Comparison of ENCODE assay signal across 8 mouse cellular contexts in the genomic region with DNA sequence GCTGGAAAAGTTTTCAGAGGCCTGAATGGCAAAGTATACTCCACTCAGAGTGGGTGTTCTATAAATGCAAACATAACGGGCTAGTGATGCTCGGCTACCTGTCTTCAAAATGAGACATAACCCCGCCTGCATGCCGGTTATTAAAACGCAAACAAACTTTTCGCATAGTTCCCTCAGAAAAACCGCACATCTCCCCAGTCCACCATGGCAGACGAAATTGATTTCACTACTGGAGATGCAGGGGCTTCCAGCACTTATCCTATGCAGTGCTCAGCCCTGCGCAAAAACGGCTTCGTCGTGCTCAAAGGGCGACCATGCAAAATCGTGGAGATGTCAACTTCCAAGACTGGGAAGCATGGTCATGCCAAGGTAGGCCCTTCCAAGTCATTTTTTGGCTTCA. TPM values are rescaled to one million over a fixed set of nuclear protein-coding genes. Genes with fewer than 3 reads are reported as not detected.
A peak's percentile ranks its signal among the peaks of the same experiment; 100 is the strongest.
DNase-seq lines count a peak whose midpoint lies in the region; ATAC-seq and TF ChIP-seq lines count a peak whose summit lies in the region.

No protein-coding gene starts in this region.

- TF ChIP-seq EP300 in liver, embryonic 14.5 days (IDR thresholded peaks at IDR 0.05; ENCODE audit: low read depth), result no peak

- peak overlapping the region; percentile 60 for H3K4me3 ChIP-seq in cerebellum, adult 2 months (replicated peaks; ENCODE audit: insufficient read depth, low read depth, low read length)
- H3K4me3 ChIP-seq in C2C12 (ENCODE audit: insufficient read depth, poor library complexity, severe bottlenecking), result peak overlapping the region; percentile 30
- H3K4me3 ChIP-seq in forebrain, embryonic 16.5 days (replicated peaks; ENCODE audit: low read length), result peak overlapping the region; percentile 83
- H3K4me3 ChIP-seq in liver, embryonic 14.5 days (ENCODE audit: insufficient read depth in 1 of 2, low read depth in 2 of 2, low read length in 2 of 2), result peak overlapping the region; percentile 66 to 72

- WGBS in cerebellum, adult 2 months, result 14% methylated on average over 14 of the region's 14 CpGs
- WGBS in forebrain, embryonic 16.5 days, result 22% methylated on average over 14 of the region's 14 CpGs
- 30% methylated on average over 14 of the region's 14 CpGs for WGBS in liver, embryonic 14.5 days (ENCODE audit: insufficient replicate concordance)

- no peaks in the 10 kb centered on the region for H3K27me3 ChIP-seq in cerebellum, adult 2 months (ENCODE audit: control insufficient read depth, insufficient read depth, low read length)
- no peaks in the 10 kb centered on the region for H3K27me3 ChIP-seq in C2C12 (ENCODE audit: control insufficient read depth, insufficient read depth, insufficient read length)
- no peaks in the 10 kb centered on the region for H3K27me3 ChIP-seq in forebrain, embryonic 16.5 days (replicated peaks; ENCODE audit: control insufficient read depth, insufficient read depth, low read length)
- no peaks in the 10 kb centered on the region for H3K27me3 ChIP-seq in liver, embryonic 14.5 days (ENCODE audit: control insufficient read depth, insufficient read depth, low read length)

- H3K79me2 ChIP-seq in C2C12 (ENCODE audit: control insufficient read depth, insufficient read depth), result no peaks in the 10 kb centered on the region

- peak overlapping the region; percentile 96 for H3K4me2 ChIP-seq in forebrain, embryonic 16.5 days (ENCODE audit: low read length)
- H3K4me2 ChIP-seq in liver, embryonic 14.5 days (ENCODE audit: low read depth), result peak overlapping the region; percentile 71

- no peak for DNase-seq in cerebellum, adult 2 months
- DNase-seq in cerebellum, postnatal 25 days, result no peak
- DNase-seq in liver, embryonic 14.5 days (ENCODE audit: low read depth in 3 of 3, low spot score in 3 of 3), result no peak
- no peak for DNase-seq in layer of hippocampus, adult 9-11 months
- no peak for DNase-seq in right cerebral cortex, postnatal 10 days (ENCODE audit: low spot score in 2 of 2)
- no peak for DNase-seq in cerebellum, postnatal 14 days

- no peaks in the 10 kb centered on the region; the same call in 1 of the 2 replicates for H3K9me3 ChIP-seq in forebrain, embryonic 16.5 days (ENCODE audit: control insufficient read depth, low read length)
- H3K9me3 ChIP-seq in liver, embryonic 14.5 days (ENCODE audit: control insufficient read depth, low read length), result no peaks in the 10 kb centered on the region

- peak overlapping the region; percentile 61 for H3ac ChIP-seq in C2C12 (ENCODE audit: control insufficient read depth, insufficient read length, low read depth)

- H3K36me3 ChIP-seq in C2C12 (ENCODE audit: control insufficient read depth, insufficient read depth), result no peaks in the 10 kb centered on the region
- H3K36me3 ChIP-seq in forebrain, embryonic 16.5 days (ENCODE audit: control insufficient read depth, insufficient read depth), result no peaks in the 10 kb centered on the region
- no peaks in the 10 kb centered on the region for H3K36me3 ChIP-seq in liver, embryonic 14.5 days (replicated peaks; ENCODE audit: control insufficient read depth, insufficient read depth, low read depth)

- no peak for TF ChIP-seq POLR2A in cerebellum, adult 2 months (IDR thresholded peaks at IDR 0.05; ENCODE audit: borderline replicate concordance, insufficient read depth, low read length)

- no peak overlapping the region for H3K27ac ChIP-seq in cerebellum, adult 2 months (ENCODE audit: insufficient read depth, low read length)
- H3K27ac ChIP-seq in forebrain, embryonic 16.5 days (ENCODE audit: low read length), result no peak overlapping the region
- H3K27ac ChIP-seq in liver, embryonic 14.5 days, result no peak overlapping the region

- H3K4me1 ChIP-seq in cerebellum, adult 2 months (ENCODE audit: control insufficient read depth, insufficient read depth, low read length), result no peaks in the 10 kb centered on the region
- H3K4me1 ChIP-seq in forebrain, embryonic 16.5 days (replicated peaks; ENCODE audit: control insufficient read depth, insufficient read depth, low read length), result peaks cover 17% of the 10 kb centered on the region
- H3K4me1 ChIP-seq in liver, embryonic 14.5 days (replicated peaks; ENCODE audit: control insufficient read depth in 2 of 2, insufficient read depth in 2 of 2, low read length in 1 of 2), result peaks cover 21 to 36% of the 10 kb centered on the region in 2 experiments

- H3K9ac ChIP-seq in forebrain, embryonic 16.5 days (replicated peaks; ENCODE audit: low read depth, low read length), result peak overlapping the region; percentile 76
- H3K9ac ChIP-seq in liver, embryonic 14.5 days (replicated peaks), result peak overlapping the region; percentile 65

- H3K79me3 ChIP-seq in C2C12 (ENCODE audit: low read depth), result no peaks in the 10 kb centered on the region

- no peak for TF ChIP-seq CTCF in cerebellum, adult 2 months (IDR thresholded peaks at IDR 0.05; ENCODE audit: borderline replicate concordance, insufficient read depth, low read depth, low read length)
- no peak for TF ChIP-seq CTCF in C2C12 (IDR thresholded peaks at IDR 0.05; ENCODE audit: control insufficient read depth, insufficient read depth, insufficient read length)
- TF ChIP-seq CTCF in liver, embryonic 14.5 days (IDR thresholded peaks at IDR 0.05; ENCODE audit: low read depth), result no peak

- ATAC-seq in forebrain, embryonic 16.5 days, result no peak
- ATAC-seq in liver, embryonic 14.5 days (ENCODE audit: insufficient read depth), result no peak

TF ChIP-seq in C2C12, 6 proteins besides CTCF, POLR2A, EP300 and RAD21:
- TF ChIP-seq MYOD1 (IDR thresholded peaks at IDR 0.05; ENCODE audit: control insufficient read depth, insufficient read length, low read depth) (no peak), FOSL1 (IDR thresholded peaks at IDR 0.05; ENCODE audit: insufficient read depth, low read length, poor library complexity, severe bottlenecking) (no peak), USF1 (IDR thresholded peaks at IDR 0.05; ENCODE audit: low read depth) (no peak), MAX (IDR thresholded peaks at IDR 0.05) (no peak), CEBPB (IDR thresholded peaks at IDR 0.05; ENCODE audit: low read depth) (no peak), MYOG (IDR thresholded peaks at IDR 0.05; ENCODE audit: control insufficient read depth, extremely low read depth, insufficient read length) (no peak)
TF ChIP-seq in C2C12: peak in this region for 0.

RNA-seq across cellular contexts. Expression of a gene that starts 0.8 kb away (rescaled TPM):
- 39.2 and 44.0 TPM in 2 replicates for polyA plus RNA-seq in cerebellum, adult 2 months (2012; rRNA removed)
- 2.0 TPM for polyA plus RNA-seq in C2C12 (2012; fragmentation: generic; extraction: Trizol)
- 8.3 and 9.3 TPM in 2 replicates for polyA plus RNA-seq in forebrain, embryonic 16.5 days (2015; fragmentation: Nextera tagmentation; extraction: Ambion mirVana)
- polyA plus RNA-seq in liver, embryonic 14.5 days (2012; rRNA removed), result 3.4 and 4.1 TPM in 2 replicates
- polyA plus RNA-seq in liver, embryonic 14.5 days (2014; fragmentation: Nextera tagmentation; extraction: Ambion mirVana), result 7.9 and 8.8 TPM in 2 replicates

RNA-seq across cellular contexts. Expression of a gene that starts 23.4 kb away (rescaled TPM):
- polyA plus RNA-seq in cerebellum, adult 2 months (2012; rRNA removed), result 142 and 156 TPM in 2 replicates
- 265 TPM for polyA plus RNA-seq in C2C12 (2012; fragmentation: generic; extraction: Trizol)
- 174 and 193 TPM in 2 replicates for polyA plus RNA-seq in forebrain, embryonic 16.5 days (2015; fragmentation: Nextera tagmentation; extraction: Ambion mirVana)
- 120 and 191 TPM in 2 replicates for polyA plus RNA-seq in liver, embryonic 14.5 days (2012; rRNA removed)
- 389 and 416 TPM in 2 replicates for polyA plus RNA-seq in liver, embryonic 14.5 days (2014; fragmentation: Nextera tagmentation; extraction: Ambion mirVana)

Comparison
In these comparisons a context has a peak if more than half of its experiments do, and no peak if none do; other contexts are left out.
1. H3K4me3 ChIP-seq: peak in every context shown above with its lines; median percentile 83 in forebrain, embryonic 16.5 days; 69 in liver, embryonic 14.5 days; 60 in cerebellum, adult 2 months; 30 in C2C12.